Mouse (Mus musculus): ENCODE data around the gene Gm15557. TPM values are rescaled to one million over a fixed set of nuclear protein-coding genes. Genes with fewer than 3 reads are reported as not detected.

Gene Gm15557
- not detected in 2 replicates for polyA plus RNA-seq (2012; rRNA removed)

DNA sequence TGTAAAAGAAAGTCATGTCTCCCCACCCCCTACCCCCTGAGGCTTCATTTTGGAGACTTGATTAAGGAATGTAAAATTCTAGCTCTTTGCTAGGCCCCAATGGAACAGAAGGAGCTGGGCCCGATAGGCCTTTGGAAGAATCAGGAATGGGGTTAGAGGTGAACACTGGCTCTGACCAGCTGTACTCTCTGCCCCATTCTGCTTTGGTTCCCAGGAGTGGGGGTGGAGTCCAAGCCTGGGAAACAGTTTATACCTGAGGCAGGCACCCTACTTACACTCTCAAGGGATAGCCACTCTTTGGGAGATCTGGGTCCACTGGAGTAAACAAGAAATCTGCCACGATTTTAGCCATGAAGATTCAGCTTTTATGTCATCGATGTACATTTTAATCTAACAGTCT, at the start of gene Gm15557:
TSS of gene Gm15557 (plus strand) at position 48 of the 400 bp plus-strand sequence.

DNA sequence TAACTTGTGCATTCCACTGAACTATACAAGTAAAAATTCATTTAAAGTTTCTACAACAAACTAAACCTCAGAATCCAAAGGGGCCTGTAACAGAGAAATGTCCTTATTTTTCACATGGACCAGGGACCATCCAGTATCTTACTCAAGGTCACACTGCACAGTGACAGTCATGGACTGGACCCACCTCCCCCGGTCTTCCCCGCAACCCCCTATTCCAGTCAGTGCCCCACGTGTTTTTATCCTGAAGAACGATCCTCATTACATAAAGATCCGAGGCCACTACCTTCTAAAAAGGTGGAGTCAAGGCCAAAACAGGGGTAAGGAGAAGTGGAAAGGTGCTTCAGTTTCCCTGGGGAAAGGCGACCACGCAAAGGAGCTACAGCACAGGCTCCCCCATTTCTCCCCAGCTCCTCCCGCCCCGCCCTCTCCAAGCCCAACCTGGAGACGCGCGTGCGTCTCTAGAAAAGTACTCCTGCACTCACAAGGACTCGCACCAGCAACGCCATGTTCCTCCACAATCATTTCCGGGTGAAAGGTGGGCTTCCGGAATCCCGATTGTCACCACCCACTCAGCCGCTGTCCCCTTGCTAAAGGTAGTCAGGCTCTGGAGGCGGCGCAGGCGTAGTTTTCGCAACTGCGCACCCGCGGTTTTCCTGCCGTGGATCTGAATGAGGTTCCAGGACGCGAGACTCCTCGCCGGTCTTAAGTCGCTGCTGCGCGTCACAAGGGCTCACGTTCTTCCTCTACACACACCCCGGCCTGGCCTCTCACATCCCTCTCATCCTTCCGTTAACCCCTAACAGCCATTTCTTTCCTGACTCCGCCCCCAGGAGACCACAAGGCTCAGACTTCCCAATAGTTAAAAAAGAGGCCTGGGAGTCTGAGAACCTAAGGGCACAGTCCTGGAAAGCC, 10.7 kb upstream of the Gm15557 start, which contains the start of gene Uqcc1:
TSS of gene Uqcc1 (minus strand) at position 780 of the 912 bp plus-strand sequence.

DNA sequence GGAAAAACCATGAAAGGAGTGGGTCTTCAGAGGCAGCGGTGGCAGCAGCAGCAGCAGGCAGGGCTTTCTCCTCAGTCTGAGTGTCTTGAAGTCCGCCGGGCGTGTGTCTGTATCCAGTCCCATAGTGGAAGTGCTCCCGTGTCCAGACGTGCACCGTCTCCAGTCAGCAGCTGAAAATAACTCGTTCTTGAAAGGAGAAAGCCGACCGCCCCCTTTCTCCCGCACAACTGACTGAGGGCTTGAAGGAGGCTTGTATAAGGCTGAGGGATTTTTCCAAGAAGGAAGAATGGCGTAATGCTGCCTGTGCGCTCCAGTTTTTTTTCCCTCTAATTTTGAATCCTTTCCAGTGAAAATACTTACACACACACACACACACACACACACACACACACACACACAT, 4.6 kb downstream of the Gm15557 start, which contains the start of gene Gdf5:
TSS of gene Gdf5 (minus strand) at position 244 of the 400 bp plus-strand sequence.

DNA sequence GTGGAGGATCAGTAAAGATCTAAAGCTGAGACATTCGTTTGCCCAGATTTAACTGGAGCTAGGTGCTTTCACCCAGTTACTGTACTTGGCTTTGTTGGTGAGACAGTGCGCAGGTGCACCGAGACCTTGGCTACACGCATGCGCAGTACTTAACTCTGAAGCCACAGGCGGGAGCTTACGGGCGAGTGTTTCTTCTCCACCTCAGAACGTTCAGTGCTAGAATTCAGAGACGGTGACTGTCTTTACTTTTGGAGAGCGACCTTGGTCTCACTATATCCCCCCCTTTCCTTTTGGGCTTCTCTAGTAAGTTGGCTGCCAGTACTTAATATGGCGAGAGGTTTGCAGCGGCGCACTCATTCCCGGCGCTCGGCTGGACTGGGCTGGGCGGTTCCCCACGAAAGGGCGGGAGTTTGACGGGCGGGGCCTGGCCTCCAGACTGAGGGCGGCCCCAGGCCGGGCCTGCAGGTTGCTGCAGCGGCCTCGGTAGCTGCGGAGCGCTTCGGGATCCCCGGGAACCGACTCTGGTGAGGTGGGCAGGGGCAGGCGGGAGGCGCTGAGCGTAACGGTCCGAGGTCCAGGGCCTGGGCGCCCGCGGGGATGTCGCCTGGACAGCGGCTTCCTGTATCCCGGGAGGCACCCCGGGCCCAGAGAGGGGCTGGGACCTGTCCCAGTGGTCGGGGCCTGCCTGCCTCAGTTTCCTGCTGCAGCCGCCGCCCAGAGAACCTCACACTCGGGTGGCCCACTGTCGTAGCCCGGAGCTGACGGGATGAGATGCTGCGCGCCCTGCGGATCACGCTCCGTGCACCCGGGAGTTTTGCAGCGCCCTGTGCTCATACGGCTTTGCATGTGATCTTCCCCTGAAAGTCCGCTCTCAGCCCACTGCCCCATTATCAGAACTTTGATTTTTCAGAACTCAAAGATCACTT, 15.9 kb downstream of the Gm15557 start, which contains the start of gene Cep250:
TSS of gene Cep250 (plus strand) at position 325 of the 926 bp plus-strand sequence.

Other genes with a start within 250 kb of the Gm15557 start
- gene Trpc4ap, start 248.3 kb upstream of the Gm15557 start, polyA plus RNA-seq (2012; rRNA removed), result 108 and 130 TPM in 2 replicates
- 24.3 and 29.5 TPM in 2 replicates for gene Edem2, start 211.3 kb upstream of the Gm15557 start, polyA plus RNA-seq (2012; rRNA removed)
- not detected in 2 replicates for gene Gm17581, start 204.9 kb upstream of the Gm15557 start, polyA plus RNA-seq (2012; rRNA removed)
- 3.1 and 4.3 TPM in 2 replicates for gene Procr, start 189.6 kb upstream of the Gm15557 start, polyA plus RNA-seq (2012; rRNA removed)
- gene Mmp24, start 165.4 kb upstream of the Gm15557 start, polyA plus RNA-seq (2012; rRNA removed), result 6.7 and 8.1 TPM in 2 replicates
- gene BC029722, start 121.3 kb upstream of the Gm15557 start, polyA plus RNA-seq (2012; rRNA removed), result 9.6 and 9.7 TPM in 2 replicates
- 107 and 134 TPM in 2 replicates for gene Eif6, start 113.8 kb upstream of the Gm15557 start, polyA plus RNA-seq (2012; rRNA removed)
- gene Fam83c, start 105.9 kb upstream of the Gm15557 start, polyA plus RNA-seq (2012; rRNA removed), result 0.05 TPM in 1 of 2 replicates, not detected in the other
- 51.2 and 79.7 TPM in 2 replicates for gene Uqcc1, start 10.4 kb upstream of the Gm15557 start, polyA plus RNA-seq (2012; rRNA removed)
- 0.66 and 2.9 TPM in 2 replicates for gene Gdf5, start 4.6 kb downstream of the Gm15557 start, polyA plus RNA-seq (2012; rRNA removed)
- gene Cep250, start 15.7 kb downstream of the Gm15557 start, polyA plus RNA-seq (2012; rRNA removed), result 30.5 and 45.1 TPM in 2 replicates
- gene 6430550D23Rik, start 67.2 kb downstream of the Gm15557 start, polyA plus RNA-seq (2012; rRNA removed), result 2.1 and 2.9 TPM in 2 replicates
- gene Ergic3, start 67.3 kb downstream of the Gm15557 start, polyA plus RNA-seq (2012; rRNA removed), result 201 and 262 TPM in 2 replicates
- gene Fer1l4, start 112.2 kb downstream of the Gm15557 start, polyA plus RNA-seq (2012; rRNA removed), result 0.04 and 0.14 TPM in 2 replicates
- gene Spag4, start 124.4 kb downstream of the Gm15557 start, polyA plus RNA-seq (2012; rRNA removed), result 7.6 and 10.3 TPM in 2 replicates
- gene Cpne1, start 171.2 kb downstream of the Gm15557 start, polyA plus RNA-seq (2012; rRNA removed), result 75.0 and 96.1 TPM in 2 replicates
- gene Rbm12, start 171.2 kb downstream of the Gm15557 start, polyA plus RNA-seq (2012; rRNA removed), result 25.4 and 33.3 TPM in 2 replicates
- gene Gm28036, start 186.4 kb downstream of the Gm15557 start, polyA plus RNA-seq (2012; rRNA removed), result 4.9 and 10.8 TPM in 2 replicates
- 301 and 635 TPM in 2 replicates for gene Romo1, start 203.3 kb downstream of the Gm15557 start, polyA plus RNA-seq (2012; rRNA removed)
- gene Nfs1, start 203.5 kb downstream of the Gm15557 start, polyA plus RNA-seq (2012; rRNA removed), result 30.6 and 34.0 TPM in 2 replicates
- gene Rbm39, start 239.5 kb downstream of the Gm15557 start, polyA plus RNA-seq (2012; rRNA removed), result 307 and 357 TPM in 2 replicates